Mouse (Mus musculus) myocyte (in vitro differentiated cells): ENCODE measurements around the gene Aldh1l1. TPM values are rescaled to one million over a fixed set of nuclear protein-coding genes. Genes with fewer than 3 reads are reported as not detected.

Source experiments
- H3K27me3 ChIP-seq: one replicate; pipeline ENCODE4 v1.6.1; 2011; ENCODE audit not compliant: control insufficient read depth, insufficient read depth, insufficient read length
- H3K36me3 ChIP-seq: one replicate; pipeline ENCODE4 v1.6.1; 2011; ENCODE audit not compliant: control insufficient read depth, insufficient read depth
- H3K4me2 ChIP-seq: one replicate; pipeline ENCODE4 v1.6.1; 2011; ENCODE audit warnings: low read depth, control low read depth
- H3K4me3 ChIP-seq: one replicate; pipeline ENCODE4 v1.5.1; 2011; ENCODE audit warnings: mild to moderate bottlenecking, control low read depth, moderate library complexity
- H3K79me2 ChIP-seq: one replicate; pipeline ENCODE4 v1.6.1; 2011; ENCODE audit not compliant: control insufficient read depth, insufficient read depth
- H3ac ChIP-seq: one replicate; pipeline ENCODE4 v1.6.1; 2011; ENCODE audit not compliant: control insufficient read depth, insufficient read length
- CEBPB ChIP-seq: IDR thresholded peaks from 2 replicates; pipeline ENCODE4 v1.6.1; 2011; ENCODE audit warnings: mild to moderate bottlenecking, moderate library complexity; ENCODE audit not compliant: poor library complexity, insufficient read depth, severe bottlenecking
- E2F4 ChIP-seq: IDR thresholded peaks from one replicate; pipeline ENCODE4 v1.6.1; 2011; ENCODE audit warnings: mild to moderate bottlenecking, control low read depth, moderate library complexity; ENCODE audit not compliant: insufficient read depth
- MAX ChIP-seq: IDR thresholded peaks from one replicate; pipeline ENCODE4 v1.6.1; 2011; ENCODE audit warnings: low read depth, mild to moderate bottlenecking, control low read depth
- MYOD1 ChIP-seq, 3 experiments: IDR thresholded peaks; one replicate each; pipeline ENCODE4 v1.6.1; 2011; ENCODE audit warnings: control low read depth in 2 of 3, low read depth in 2 of 3, mild to moderate bottlenecking in 2 of 3, moderate library complexity in 1 of 3; ENCODE audit not compliant: insufficient read length in 2 of 3, control insufficient read depth in 1 of 3
- MYOG ChIP-seq, 3 experiments: IDR thresholded peaks; one replicate each; pipeline ENCODE4 v1.6.1; 2011; ENCODE audit warnings: control low read depth in 2 of 3, low read depth in 2 of 3, mild to moderate bottlenecking in 2 of 3; ENCODE audit not compliant: insufficient read length in 2 of 3, control insufficient read depth in 1 of 3, insufficient read depth in 1 of 3
- POLR2A ChIP-seq: IDR thresholded peaks from one replicate; pipeline ENCODE4 v1.6.1; 2011; ENCODE audit warnings: low read depth, mild to moderate bottlenecking, control low read depth, moderate library complexity; ENCODE audit not compliant: insufficient read length
- POLR2AphosphoS2 ChIP-seq: IDR thresholded peaks from one replicate; pipeline ENCODE4 v1.6.1; 2011; ENCODE audit warnings: low read depth, control low read depth; ENCODE audit not compliant: insufficient read length
- REST ChIP-seq: IDR thresholded peaks from one replicate; pipeline ENCODE4 v1.6.1; 2011; ENCODE audit warnings: mild to moderate bottlenecking, control low read depth, moderate library complexity; ENCODE audit not compliant: insufficient read depth, insufficient read length
- SRF ChIP-seq: IDR thresholded peaks from one replicate; pipeline ENCODE4 v1.6.1; 2011; ENCODE audit warnings: low read depth; ENCODE audit not compliant: control insufficient read depth, insufficient read length
- TCF12 ChIP-seq: IDR thresholded peaks from one replicate; pipeline ENCODE4 v1.6.1; 2011; ENCODE audit warnings: mild to moderate bottlenecking, control low read depth; ENCODE audit not compliant: poor library complexity, insufficient read depth, severe bottlenecking
- TCF3 ChIP-seq: IDR thresholded peaks from one replicate; pipeline ENCODE4 v1.6.1; 2011; ENCODE audit warnings: low read depth, control low read depth; ENCODE audit not compliant: insufficient read length
- USF1 ChIP-seq: IDR thresholded peaks from one replicate; pipeline ENCODE4 v1.6.1; 2011; ENCODE audit warnings: low read depth, mild to moderate bottlenecking, control low read depth, moderate library complexity
- polyA plus RNA-seq: library from polyadenylated mRNA; unstranded; fragments of >200 nt; fragmentation: generic; extraction: Trizol; gene quantifications from one replicate; pipeline ENCODE4 v1.2.1, GENCODE M21; 2012; ENCODE audit warnings: missing spikeins

Gene Aldh1l1
- polyA plus RNA-seq, 1 experiment, result 1.1 TPM

GRCm38 (mm10) chr6:90615991-90616390, 129.8 kb downstream of the Aldh1l1 start:
- Histone ChIP-seq H3K79me2 (no peaks in the 10 kb centered on the region), H3K4me2 (no peak overlapping the region), H3K36me3 (no peaks in the 10 kb centered on the region), H3ac (no peak overlapping the region), H3K27me3 (peaks cover 10% of the 10 kb centered on the region), H3K4me3 (no peak overlapping the region)
- TF ChIP-seq MAX (no peak), SRF (no peak), TCF12 (no peak), TCF3 (no peak), MYOD1 (IDR thresholded peaks at IDR 0.05; ENCODE audit: control insufficient read depth in 1 of 3, insufficient read length in 2 of 3, low read depth in 2 of 3) (no peak), REST (no peak), USF1 (no peak), E2F4 (no peak), CEBPB (no peak)

- TF ChIP-seq USF1, result no peak
- no peak for TF ChIP-seq E2F4
- no peak for TF ChIP-seq SRF
- no peak for TF ChIP-seq MYOG (IDR thresholded peaks at IDR 0.05; ENCODE audit: control insufficient read depth in 1 of 3, insufficient read depth in 1 of 3, insufficient read length in 2 of 3, low read depth in 2 of 3)
- no peak for TF ChIP-seq TCF3
- TF ChIP-seq TCF12, result no peak
- no peak for TF ChIP-seq MYOD1 (IDR thresholded peaks at IDR 0.05; ENCODE audit: control insufficient read depth in 1 of 3, insufficient read length in 2 of 3, low read depth in 2 of 3)
- TF ChIP-seq POLR2AphosphoS2, result no peak
- Histone ChIP-seq H3K4me2 (no peak overlapping the region), H3K27me3 (peaks cover 9% of the 10 kb centered on the region), H3K79me2 (no peaks in the 10 kb centered on the region), H3K4me3 (no peak overlapping the region), H3ac (no peak overlapping the region), H3K36me3 (no peaks in the 10 kb centered on the region)
These were observed 130.3 kb downstream of the Aldh1l1 start for GRCm38 (mm10) chr6:90616481-90616880.

- Histone ChIP-seq H3ac (no peak overlapping the region), H3K36me3 (no peaks in the 10 kb centered on the region), H3K4me2 (no peak overlapping the region), H3K27me3 (peaks cover 17% of the 10 kb centered on the region), H3K79me2 (no peaks in the 10 kb centered on the region), H3K4me3 (no peak overlapping the region)
- no peak for TF ChIP-seq REST
- TF ChIP-seq USF1, result no peak
- TF ChIP-seq POLR2AphosphoS2, result no peak
- TF ChIP-seq TCF3, result no peak
- TF ChIP-seq MYOG (IDR thresholded peaks at IDR 0.05; ENCODE audit: control insufficient read depth in 1 of 3, insufficient read depth in 1 of 3, insufficient read length in 2 of 3, low read depth in 2 of 3), result no peak
- TF ChIP-seq MAX, result no peak
- TF ChIP-seq E2F4, result no peak
- no peak for TF ChIP-seq MYOD1 (IDR thresholded peaks at IDR 0.05; ENCODE audit: control insufficient read depth in 1 of 3, insufficient read length in 2 of 3, low read depth in 2 of 3)
These were observed 132.0 kb downstream of the Aldh1l1 start for GRCm38 (mm10) chr6:90618274-90618673.

- TF ChIP-seq E2F4, result no peak
- TF ChIP-seq POLR2A, result no peak
- TF ChIP-seq REST, result no peak
- no peak for TF ChIP-seq MAX
- no peak for TF ChIP-seq POLR2AphosphoS2
- no peak for TF ChIP-seq MYOD1 (IDR thresholded peaks at IDR 0.05; ENCODE audit: control insufficient read depth in 1 of 3, insufficient read length in 2 of 3, low read depth in 2 of 3)
- no peak for TF ChIP-seq TCF12
- no peak for TF ChIP-seq USF1
- no peak for TF ChIP-seq SRF
- no peak for TF ChIP-seq CEBPB
- TF ChIP-seq TCF3, result no peak
- TF ChIP-seq MYOG (IDR thresholded peaks at IDR 0.05; ENCODE audit: control insufficient read depth in 1 of 3, insufficient read depth in 1 of 3, insufficient read length in 2 of 3, low read depth in 2 of 3), result no peak
- H3K4me2 ChIP-seq, result no peak overlapping the region
- no peak overlapping the region for H3K4me3 ChIP-seq
- H3K36me3 ChIP-seq, result no peaks in the 10 kb centered on the region
- H3K27me3 ChIP-seq, result peaks cover 17% of the 10 kb centered on the region
- no peaks in the 10 kb centered on the region for H3K79me2 ChIP-seq
- no peak overlapping the region for H3ac ChIP-seq
These were observed 132.8 kb downstream of the Aldh1l1 start for GRCm38 (mm10) chr6:90618821-90619636.

- Histone ChIP-seq H3K4me3 (no peak overlapping the region), H3K79me2 (no peaks in the 10 kb centered on the region), H3K36me3 (no peaks in the 10 kb centered on the region), H3K4me2 (no peak overlapping the region), H3ac (no peak overlapping the region), H3K27me3 (peaks cover 17% of the 10 kb centered on the region)
- TF ChIP-seq POLR2AphosphoS2 (no peak), USF1 (no peak), SRF (no peak), MYOD1 (IDR thresholded peaks at IDR 0.05; ENCODE audit: control insufficient read depth in 1 of 3, insufficient read length in 2 of 3, low read depth in 2 of 3) (no peak), POLR2A (no peak), TCF12 (no peak), TCF3 (no peak), E2F4 (no peak), MAX (no peak), CEBPB (no peak), REST (no peak), MYOG (IDR thresholded peaks at IDR 0.05; ENCODE audit: control insufficient read depth in 1 of 3, insufficient read depth in 1 of 3, insufficient read length in 2 of 3, low read depth in 2 of 3) (no peak)
These were observed 133.7 kb downstream of the Aldh1l1 start for GRCm38 (mm10) chr6:90619936-90620335.
